Mouse (Mus musculus) adrenal gland, postnatal 36 days (tissue): ENCODE data around the gene Gm20388. TPM values are rescaled to one million over a fixed set of nuclear protein-coding genes. Genes with fewer than 3 reads are reported as not detected.

Experiments
- DNase-seq, 2 experiments: peaks; one replicate each; pipeline ENCODE4 v3.0.0; 2021; ENCODE audit warnings: mixed read lengths in 1 of 2
- total RNA-seq, 2 experiments: library from RNA; stranded (reverse); gene quantifications; 2 replicates each; pipeline ENCODE4 v1.2.3; 2021

Gene Gm20388
- total RNA-seq, 2 experiments from 2014 or later: 2.4 to 7.4 TPM

GRCm38 (mm10) chr8:123760579-123760978, 3849.9 kb downstream of the Gm20388 start:
- no peak for DNase-seq

GRCm38 (mm10) chr8:123761266-123761882, 3850.7 kb downstream of the Gm20388 start:
- peak; percentile 66 to 78 for DNase-seq

GRCm38 (mm10) chr8:123761883-123762270, 3851.2 kb downstream of the Gm20388 start:
- no peak for DNase-seq

- no peak for DNase-seq
These were observed 3852.7 kb downstream of the Gm20388 start for GRCm38 (mm10) chr8:123763355-123763754.

GRCm38 (mm10) chr8:123764671-123765070, 3854.0 kb downstream of the Gm20388 start:
- DNase-seq: peak; percentile 38 to 54

- DNase-seq: no peak
These were observed 3855.9 kb downstream of the Gm20388 start for GRCm38 (mm10) chr8:123766516-123766915.

- DNase-seq: peak in 1 of 2 experiments; percentile 33
These were observed 3857.2 kb downstream of the Gm20388 start for GRCm38 (mm10) chr8:123767874-123768273.

GRCm38 (mm10) chr8:123768492-123769356, 3858.1 kb downstream of the Gm20388 start:
- peak; percentile 60 to 77 for DNase-seq

GRCm38 (mm10) chr8:123773468-123773867, 3862.8 kb downstream of the Gm20388 start:
- DNase-seq: no peak

- DNase-seq: no peak
These were observed 3863.8 kb downstream of the Gm20388 start for GRCm38 (mm10) chr8:123774491-123774890.

GRCm38 (mm10) chr8:123777319-123777718, 3866.7 kb downstream of the Gm20388 start:
- DNase-seq: peak in 1 of 2 experiments; percentile 72

- no peak for DNase-seq
These were observed 3869.8 kb downstream of the Gm20388 start for GRCm38 (mm10) chr8:123780471-123780870.

GRCm38 (mm10) chr8:123781256-123781655, 3870.6 kb downstream of the Gm20388 start:
- no peak for DNase-seq

GRCm38 (mm10) chr8:123783525-123784249, 3873.0 kb downstream of the Gm20388 start:
- DNase-seq: peak; percentile 84 to 89

- DNase-seq: no peak
These were observed 3875.5 kb downstream of the Gm20388 start for GRCm38 (mm10) chr8:123786166-123786565.

- DNase-seq: no peak
These were observed 3876.0 kb downstream of the Gm20388 start for GRCm38 (mm10) chr8:123786644-123787043.

- no peak for DNase-seq
These were observed 3876.7 kb downstream of the Gm20388 start for GRCm38 (mm10) chr8:123787254-123787897.

GRCm38 (mm10) chr8:123788416-123789170, 3878.0 kb downstream of the Gm20388 start:
- DNase-seq: peak; percentile 46 to 51

GRCm38 (mm10) chr8:123789461-123789860, 3878.8 kb downstream of the Gm20388 start:
- no peak for DNase-seq

- peak; percentile 91 to 93 for DNase-seq
These were observed 3879.3 kb downstream of the Gm20388 start for GRCm38 (mm10) chr8:123789970-123790369.
